Mouse (Mus musculus) gonadal fat pad, adult 2 months (tissue): ENCODE data around the gene Slc8a1. TPM values are rescaled to one million over a fixed set of nuclear protein-coding genes. Genes with fewer than 3 reads are reported as not detected.

ENCODE experiments used
- DNase-seq: peaks from one replicate; pipeline ENCODE4 v3.0.0-alpha.2; 2012; ENCODE audit warnings: low read depth
- polyA plus RNA-seq: library from polyadenylated mRNA; depleted of rRNA; stranded (reverse); fragments of >200 nt; gene quantifications from 2 replicates; pipeline ENCODE4 v1.2.3, GENCODE M21; 2012

Gene Slc8a1
- polyA plus RNA-seq, 1 experiment: 6.5 TPM

DNA sequence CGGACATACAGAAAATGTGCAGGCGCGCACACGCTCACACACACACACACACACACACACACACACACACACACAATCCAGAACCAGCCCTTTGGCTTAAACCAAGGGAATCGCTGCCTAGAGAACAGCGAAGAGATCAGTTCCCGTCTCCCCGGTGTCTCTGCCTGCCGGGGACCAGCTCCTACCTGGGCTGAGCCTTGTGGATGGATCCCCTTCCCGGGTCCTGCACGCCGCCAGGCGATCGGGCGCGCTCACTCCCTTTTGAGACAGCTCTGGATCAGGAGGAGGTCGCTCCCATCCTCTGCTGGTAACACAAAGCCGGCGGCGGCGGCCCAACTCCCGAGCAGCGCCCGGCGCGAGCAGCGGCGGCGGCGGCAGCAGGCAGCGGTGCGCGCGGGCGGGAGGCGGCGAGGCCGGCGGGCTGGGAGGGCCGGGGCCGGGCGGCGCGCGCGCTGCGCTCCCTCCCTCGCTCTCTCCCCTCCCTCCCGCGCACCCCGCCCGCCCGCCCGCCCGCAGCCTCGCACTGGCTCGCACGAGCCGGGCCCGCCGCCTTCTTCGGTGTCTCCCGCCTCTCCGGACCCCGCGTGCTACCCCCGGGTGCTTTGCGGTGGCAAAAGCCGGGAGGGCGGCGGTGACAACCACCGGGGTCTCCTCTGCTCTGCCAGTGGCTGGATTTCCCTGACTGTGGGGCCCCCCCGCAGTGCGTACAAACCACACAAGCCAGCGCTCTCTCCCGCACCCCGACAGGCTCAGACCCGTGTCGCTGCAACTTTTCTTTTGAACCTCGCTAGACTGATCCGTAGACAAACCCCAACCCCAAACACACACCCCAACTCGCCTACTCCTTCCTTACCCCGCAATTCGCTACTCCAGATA lies 68.1 kb downstream of the Slc8a1 start:
- DNase-seq: no peak

DNA sequence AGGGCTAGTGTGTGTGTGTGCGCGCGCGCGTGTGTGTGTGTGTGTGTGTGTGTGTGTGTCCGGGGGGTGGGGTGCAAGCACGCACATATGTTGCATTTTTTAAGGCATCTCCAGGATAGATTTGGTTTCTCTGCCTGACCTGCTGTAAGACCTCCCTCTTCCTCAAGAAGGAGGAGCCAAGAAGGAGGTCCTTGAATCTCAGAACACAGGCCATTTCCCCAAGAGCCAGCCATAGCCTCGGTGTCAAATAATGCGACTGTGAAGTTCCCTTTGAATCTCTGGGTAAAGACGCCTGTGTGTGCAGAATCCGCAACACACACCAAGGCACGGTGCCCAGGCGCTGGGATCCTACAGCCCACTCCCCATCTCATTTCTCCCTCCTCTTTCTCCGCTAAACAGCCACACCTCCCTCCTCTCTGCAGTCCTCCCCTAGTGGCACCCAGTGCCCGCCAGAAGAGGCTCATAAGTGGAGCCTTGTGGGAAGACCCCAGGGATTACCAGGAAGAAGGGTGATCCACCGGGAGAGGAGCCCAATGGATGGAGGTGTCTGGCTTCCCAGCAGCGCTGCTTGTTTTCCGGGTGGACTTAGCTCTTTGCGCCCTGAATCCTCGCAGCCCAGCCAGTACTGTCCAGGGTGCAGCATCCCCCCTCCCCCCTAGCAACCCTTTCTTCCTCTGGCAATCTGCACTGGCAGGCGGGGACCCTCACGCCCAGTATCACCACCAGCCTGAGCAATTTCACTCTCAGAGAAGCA lies 68.9 kb downstream of the Slc8a1 start:
- no peak for DNase-seq

DNA sequence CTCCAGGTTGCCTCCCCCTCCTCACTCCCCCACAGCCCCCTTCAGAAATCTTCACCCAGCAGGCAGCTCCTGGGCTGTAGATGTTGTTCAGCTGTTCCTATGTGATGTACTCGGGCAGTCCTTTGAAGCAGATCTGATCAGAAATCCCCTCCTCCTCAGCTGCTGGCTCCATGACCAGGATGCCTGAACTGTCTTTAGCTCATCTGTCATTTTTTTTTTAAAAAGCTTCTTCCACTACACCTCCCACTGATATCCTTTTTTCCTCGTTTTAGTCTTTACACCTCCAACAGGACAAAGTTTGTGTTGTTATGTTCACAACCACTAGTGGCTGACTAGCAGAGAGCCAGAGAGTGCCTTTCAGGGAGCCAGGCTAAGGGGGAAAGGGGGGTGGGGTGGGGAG lies 69.7 kb downstream of the Slc8a1 start:
- DNase-seq: no peak

DNA sequence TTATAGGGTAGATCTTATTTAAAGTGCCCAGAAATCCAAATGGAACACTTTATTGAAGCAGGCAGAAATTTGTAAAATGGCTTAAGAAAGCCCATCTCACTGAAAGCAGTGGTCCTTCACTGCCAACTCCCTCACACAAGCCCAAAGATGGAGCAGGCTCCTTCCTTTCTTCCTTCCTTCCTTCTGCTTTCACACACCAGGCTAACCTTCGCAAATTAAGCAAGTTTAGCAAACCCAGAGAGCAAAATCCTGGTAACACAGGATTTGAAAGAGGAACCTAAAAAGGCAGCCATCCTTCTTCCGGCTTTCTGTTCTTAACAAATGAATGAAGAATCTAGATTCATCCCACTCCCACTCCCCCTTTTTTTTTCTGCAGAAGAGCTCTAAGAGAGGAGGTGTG lies 70.2 kb downstream of the Slc8a1 start:
- no peak for DNase-seq

DNA sequence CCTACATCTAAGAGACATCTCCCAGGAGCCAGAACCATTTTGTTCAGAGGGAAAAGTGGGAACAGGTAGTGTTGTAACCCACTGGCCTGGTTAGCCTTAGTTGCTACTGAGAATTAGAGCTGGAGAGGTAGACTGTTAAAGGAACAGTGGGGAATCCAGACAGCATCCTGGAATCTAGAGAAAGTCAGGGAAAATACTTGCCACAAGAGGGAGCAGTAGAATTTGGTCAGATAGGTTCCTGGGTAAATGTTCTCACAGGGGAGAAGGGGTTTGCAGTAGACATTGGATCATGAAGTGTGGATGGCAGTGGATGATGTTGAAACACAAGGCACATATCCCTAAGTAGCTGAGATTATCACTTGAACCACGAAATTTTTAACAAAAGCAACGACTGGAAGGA lies 71.6 kb downstream of the Slc8a1 start:
- no peak for DNase-seq

DNA sequence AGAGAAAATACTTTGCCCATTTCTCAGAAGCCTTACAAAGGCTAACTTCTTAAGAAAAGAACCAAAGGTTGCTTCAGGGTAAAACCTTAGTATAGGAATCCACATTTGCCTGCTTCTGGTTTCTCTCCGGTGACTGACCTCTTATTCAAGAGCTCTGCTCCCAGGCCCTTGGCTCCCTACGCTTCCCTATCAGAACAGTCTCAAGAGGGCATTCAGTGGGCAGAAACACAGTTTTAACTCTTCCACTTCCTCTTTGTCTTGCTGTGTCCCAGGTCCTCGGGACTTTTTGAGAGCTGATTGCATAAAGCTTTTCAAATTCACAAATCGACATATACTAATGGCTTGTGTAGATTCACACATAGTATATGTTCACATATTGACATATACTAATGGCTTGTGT lies 73.3 kb downstream of the Slc8a1 start:
- no peak for DNase-seq

DNA sequence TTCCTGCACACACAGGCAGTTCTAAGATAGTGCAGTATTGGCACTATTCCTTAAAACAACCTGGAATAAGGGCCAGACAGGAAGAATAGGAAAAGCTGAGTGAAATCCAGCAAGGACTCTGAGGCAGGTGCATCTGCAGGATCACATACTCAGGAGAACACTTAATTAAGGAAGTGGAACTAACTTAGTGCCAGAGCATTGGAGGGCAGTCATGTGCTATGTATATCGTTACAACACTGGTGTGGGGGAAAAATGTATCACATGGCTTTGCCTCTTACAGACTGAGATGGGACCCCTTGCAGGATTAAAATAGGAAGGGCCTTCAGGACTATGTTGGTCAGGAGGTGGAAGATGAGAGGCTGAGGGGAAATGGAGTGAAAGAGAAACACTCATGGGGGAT lies 80.3 kb downstream of the Slc8a1 start:
- DNase-seq: no peak

DNA sequence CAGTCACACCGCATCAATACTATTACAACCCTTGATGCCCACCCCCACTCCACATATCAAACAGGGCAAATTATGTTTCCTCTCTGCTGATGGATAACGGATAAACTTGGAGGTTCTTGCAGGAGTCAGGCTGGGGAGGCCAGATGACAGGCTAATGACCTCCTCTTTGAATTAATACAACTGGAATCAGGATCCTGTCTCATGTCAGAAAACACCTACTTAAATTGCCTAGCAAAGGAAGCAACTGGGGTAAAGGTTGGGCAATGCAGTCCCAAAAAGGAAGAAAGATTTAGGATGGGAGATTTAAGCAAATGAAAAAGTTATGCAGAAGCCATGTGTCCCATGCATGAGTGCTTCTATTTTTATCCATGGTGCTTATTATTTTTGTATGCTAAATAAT lies 83.6 kb downstream of the Slc8a1 start:
- no peak for DNase-seq

DNA sequence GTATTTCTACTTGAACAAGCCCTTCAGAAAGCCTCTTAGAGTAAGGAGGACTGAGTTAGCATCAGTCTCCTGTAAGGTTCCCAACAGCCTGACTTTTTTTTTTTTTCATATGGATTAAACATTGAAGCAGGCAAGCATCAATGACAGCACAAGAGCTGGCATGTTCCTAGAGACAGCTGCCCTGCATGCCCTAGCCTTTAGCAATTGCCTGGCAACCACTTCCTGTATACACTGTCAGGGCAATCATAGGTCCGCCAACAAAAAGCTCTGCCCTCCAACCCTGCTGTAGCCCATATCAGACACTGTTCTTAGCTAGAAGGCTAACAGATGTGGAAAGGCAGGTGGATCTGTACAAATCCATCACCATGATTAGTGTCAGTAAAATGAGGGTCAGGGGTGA lies 85.2 kb downstream of the Slc8a1 start:
- no peak for DNase-seq

DNA sequence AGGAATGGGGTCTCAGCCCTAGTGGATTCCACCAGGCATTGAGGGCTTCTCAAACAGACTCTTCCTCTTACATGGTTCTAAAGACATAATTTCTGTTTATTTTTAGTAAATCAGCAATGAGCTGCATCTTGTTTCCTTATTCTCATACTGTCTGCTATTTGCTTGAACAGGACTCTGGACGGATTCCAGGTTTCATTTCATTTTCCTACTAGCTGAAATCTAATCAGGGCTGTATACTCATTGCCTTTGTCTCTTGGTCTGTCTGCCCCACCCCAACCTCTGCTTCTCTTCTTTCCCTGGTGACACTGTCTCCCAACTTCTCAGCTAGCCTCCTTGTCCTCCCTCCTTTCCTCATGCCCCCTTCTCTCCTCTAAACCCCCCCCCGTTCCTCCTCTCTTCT lies 101.4 kb downstream of the Slc8a1 start:
- no peak for DNase-seq

DNA sequence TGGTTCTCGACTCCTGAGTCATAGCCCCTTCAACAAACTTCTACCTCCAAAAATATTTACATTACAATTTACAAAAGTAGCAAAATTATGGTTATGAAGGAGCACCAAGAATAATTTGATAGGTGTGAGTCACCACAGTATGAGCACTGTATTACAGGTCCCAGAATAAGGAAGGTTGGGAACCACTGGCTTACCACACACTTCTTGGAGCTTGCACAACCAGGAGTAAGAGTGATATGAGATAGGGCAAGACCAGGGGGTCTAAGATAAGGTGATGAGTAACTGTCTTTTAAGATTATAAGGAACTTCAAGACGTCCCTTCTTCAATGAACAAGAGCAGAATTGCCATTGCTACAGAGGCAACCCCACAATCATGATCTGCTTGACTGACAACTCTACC lies 107.7 kb downstream of the Slc8a1 start:
- DNase-seq: no peak

DNA sequence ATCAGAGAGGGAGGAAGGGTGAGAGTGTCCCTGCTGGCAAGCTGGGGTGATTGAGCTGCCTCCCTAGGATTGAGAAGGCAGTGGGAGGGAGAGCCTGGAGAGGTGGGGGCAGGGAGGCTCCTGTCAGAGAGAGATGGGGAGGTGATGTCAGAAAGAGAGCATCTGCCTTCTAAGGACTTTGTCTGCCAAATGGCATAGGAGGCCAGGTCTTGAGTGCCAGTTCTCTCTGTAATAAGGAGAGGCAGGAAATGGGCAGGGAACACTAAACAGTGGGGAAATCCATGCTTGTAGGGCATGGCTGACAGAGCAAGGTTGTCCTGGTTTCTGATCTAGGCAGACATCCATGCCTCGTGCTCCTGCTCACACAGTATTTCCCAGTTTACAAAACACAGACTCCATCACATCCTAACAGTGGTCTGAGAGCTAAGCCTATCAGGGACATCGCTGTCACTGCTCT lies 117.0 kb downstream of the Slc8a1 start:
- no peak for DNase-seq

DNA sequence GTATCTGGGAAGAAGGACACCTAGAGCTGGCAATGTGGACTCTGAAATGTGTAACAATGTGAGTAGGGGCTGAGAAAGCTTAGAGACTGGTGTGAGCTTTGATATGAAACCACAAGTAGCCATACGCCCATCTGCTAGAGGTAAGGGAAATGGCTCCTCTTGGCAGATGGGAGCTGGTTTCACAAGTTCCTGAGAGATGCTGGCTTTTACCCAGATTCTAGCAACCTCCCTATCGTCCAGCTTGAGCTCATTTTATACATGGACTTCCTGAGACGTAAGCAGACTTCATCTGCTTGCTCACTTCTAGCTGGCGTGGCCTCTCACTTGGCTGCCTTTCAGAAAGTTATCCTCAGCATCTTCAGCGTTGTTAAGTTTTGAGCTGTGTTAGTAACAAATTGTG lies 119.7 kb downstream of the Slc8a1 start:
- DNase-seq: no peak

DNA sequence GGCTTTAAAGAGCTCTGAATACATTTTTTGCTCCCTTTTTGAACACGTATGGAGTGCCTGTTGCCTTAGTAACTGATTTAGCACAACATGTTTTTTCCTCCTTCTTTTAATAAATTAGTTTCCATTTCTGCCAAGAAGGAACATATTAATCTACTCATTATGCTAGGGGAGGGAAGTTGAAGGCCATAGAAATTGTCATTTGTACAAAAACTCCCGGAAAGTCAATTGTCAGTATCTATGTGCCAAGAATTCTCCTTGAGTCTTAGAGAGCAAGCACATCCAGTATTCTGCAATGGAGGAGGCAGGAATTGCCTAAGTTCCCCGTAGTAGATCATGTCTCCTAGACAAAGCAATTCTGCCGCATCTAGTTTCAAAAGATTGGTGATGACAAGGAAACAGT lies 121.9 kb downstream of the Slc8a1 start:
- DNase-seq: no peak

DNA sequence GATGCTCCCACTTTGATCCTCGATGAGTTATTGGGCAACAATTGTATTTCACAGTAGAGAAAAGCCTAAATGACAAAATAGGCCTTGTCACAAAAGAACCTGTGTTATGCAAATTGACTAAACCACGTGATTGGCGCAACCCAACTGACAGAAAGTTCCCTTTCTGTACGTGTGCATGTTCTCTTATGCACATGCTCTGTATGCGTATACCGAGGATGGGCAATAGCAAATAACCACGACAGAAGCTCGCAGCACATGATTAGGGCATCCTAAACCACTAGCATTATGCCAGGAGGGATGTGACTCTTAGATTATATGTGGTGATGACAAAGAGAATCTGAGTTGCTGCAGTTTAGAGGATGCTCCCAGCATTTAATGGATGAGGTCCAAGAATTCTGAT lies 122.8 kb downstream of the Slc8a1 start:
- DNase-seq: no peak

DNA sequence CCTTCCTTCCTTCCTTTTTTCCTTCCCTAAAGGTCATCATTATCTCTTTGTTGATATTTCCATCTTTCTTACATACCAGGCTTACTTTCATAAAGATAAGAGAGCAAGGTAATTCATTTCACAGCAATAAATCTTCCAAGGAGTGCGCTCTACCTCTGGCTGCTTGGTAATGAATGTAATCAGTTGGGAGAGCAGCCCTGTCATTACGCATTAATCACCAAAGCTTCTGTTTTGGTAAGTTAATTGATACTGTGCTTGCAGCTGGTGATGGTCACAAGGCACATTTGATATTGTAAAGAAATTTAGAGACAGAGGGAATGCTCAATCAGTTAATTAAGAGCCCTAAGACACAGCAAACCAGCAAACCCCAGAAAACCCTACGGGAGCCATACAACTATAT lies 130.7 kb downstream of the Slc8a1 start:
- DNase-seq: no peak

DNA sequence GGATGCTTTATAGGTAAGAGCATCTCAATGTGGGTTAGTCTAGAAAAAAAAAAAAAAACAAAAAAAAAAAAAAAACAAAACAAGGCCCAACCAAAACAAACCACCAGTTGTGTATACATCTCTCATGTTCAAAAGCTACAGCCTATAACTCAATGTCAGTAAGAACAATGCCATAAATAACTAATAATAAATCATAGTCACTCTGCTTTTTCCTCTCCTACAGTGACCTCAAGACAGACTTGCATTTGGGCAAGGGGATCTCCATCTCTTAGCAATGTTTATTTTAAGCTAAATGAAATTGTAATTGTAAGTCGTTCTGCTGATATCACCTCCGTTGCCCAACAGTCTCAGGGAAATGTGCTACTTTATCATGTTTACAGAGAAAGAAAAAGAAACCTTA lies 132.1 kb downstream of the Slc8a1 start:
- no peak for DNase-seq

DNA sequence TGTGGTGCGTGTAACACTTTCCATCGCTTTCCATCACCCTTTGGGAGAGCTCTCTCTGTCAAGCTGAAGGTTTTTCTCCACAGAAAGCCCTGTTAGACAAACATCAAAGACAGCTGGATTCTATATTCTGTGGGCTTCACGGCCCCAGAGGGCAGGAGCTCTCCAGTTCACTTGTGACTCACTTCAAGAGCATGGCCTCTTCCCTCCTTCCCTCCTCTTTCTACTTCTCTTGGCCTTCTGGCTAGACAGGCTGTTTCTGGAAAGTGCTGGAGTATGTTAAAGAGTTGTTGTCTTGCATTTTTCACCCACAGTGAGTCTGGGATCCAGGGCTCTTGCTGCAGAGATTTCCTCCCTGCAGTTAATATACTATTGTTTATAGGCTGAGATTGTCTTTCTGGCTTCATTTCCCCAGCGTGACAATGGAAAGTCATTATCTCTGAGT lies 132.9 kb downstream of the Slc8a1 start:
- no peak for DNase-seq

DNA sequence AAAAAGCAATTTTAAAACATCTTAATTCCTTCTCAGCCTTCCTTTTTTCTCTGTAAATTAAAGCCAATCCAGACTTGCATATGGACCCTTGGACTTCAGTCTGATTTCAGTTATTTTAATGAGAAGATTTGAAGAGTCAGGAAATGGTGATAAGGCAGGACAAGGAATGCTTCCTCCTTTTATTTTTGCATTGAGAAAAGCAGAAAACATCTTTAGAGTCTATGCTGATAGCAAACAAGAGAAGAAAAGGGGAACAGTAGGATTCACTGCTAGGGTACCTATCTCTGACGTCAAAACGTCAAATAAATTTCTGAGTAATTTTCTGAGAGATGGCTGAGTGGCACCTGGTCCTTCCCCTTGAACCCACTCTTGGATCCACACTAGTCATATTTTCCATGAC lies 139.1 kb downstream of the Slc8a1 start:
- no peak for DNase-seq

DNA sequence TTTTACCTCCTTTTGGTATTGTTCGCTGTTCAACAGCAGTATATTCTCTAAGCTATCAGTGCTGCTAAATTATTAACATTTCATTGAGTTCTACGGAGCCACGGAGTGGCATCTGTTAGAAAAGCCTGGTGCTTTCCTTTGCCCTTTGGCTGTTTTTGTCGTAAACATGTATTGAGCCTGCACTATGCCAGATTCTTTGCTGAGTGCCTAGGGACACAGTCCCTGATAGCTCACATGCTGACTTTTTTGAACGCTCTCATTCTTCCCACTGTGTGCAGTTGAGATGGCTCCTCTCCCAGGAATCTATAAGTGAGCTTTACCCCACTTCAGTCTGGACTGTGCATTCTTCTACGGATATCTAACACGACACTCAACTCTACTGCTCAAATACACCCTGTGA lies 148.4 kb downstream of the Slc8a1 start:
- no peak for DNase-seq

DNA sequence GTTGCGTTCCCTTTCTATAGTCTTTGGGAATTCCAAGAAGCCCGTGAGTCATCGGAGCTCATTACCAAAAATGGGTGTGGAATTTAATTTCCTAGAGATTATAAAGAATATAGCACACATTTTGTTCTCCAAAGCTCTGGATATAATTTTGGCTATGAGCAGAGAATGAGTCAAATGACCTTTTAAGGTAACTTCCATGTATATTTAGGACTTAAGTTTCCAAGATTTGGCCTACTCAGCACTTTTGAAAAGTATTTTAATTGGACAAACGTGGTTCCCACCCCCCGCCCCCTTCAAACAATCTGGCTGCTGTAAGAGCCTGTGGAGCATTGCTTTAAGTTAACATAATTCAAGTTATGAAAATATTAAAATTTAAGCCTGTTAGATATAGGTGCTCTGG lies 151.4 kb downstream of the Slc8a1 start:
- no peak for DNase-seq

DNA sequence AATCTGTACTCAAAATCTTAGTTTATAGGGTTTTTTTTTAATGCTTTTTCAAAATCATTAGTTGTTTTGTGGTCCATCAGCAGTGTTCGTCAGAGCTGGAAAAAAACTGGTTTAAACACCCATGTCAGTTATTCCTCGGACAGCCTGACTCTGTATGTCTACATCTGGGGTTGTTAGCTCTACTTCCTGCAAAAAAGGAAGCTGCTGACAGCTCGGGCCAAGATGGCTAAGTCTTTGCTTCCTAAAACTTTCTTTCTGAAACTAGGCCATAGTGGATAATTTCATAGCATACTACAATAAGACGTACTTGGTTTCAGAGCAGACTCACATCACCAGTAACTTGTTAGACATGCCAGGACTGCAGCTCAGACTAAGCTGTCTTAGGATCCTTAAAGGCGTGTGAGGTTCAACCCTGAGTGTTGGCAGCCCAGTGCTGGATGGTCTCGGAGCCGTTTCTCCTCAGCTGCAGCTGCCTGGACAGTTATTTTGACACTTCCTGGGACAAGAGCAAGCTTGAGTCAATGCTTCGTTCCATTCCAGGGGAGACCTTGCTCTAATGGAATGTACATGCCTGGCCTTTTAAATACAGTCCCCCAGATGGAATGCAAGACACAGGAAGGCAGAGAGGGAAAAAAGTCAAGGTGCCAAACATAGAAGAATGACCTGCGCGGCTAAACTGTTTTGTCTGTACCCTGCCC lies 158.3 kb downstream of the Slc8a1 start:
- no peak for DNase-seq

DNA sequence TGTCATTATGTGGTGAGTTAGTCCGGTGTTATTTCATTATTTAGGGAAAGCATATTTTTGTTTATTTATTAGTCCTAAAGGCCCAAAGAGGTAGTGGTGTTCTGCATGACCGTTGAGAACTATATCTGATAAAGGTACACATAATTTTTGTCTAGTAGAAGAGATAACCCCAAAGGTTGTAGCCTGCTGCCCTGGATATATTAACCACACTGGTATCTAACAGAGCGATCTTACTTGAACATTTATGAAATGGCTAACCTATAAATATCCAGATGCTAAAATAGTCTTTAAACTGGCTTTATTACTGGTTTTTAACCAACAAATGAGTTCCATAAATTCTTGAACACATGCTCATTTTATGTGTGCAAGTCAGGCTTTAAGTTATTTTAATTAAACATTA lies 161.3 kb downstream of the Slc8a1 start:
- no peak for DNase-seq
